Comparison of ENCODE assay signal across 7 mouse cellular contexts in genomic region chr17:15826928-15827327, GRCm38 (mm10). TPM values are rescaled to one million over a fixed set of nuclear protein-coding genes. Genes with fewer than 3 reads are reported as not detected.
A peak's percentile ranks its signal among the peaks of the same experiment; 100 is the strongest.
DNase-seq lines count a peak whose midpoint lies in the region; ATAC-seq and TF ChIP-seq lines count a peak whose summit lies in the region.

No protein-coding gene starts in this region.

- H3K9me3 ChIP-seq in forebrain, postnatal 0 days (ENCODE audit: low read length) = no peaks in the 10 kb centered on the region

- peak; percentile 12 for DNase-seq in left cerebral cortex, postnatal 4 days
- DNase-seq in left cerebral cortex, adult 11 months (ENCODE audit: low spot score) = no peak
- peak; percentile 42 to 50 for DNase-seq in cerebellum, postnatal 14 days
- no peak for DNase-seq in forebrain, postnatal 0 days
- no peak for DNase-seq in gastrocnemius, adult 8-10 months (ENCODE audit: low spot score in 2 of 2)
- DNase-seq in left cerebral cortex, adult 9 months (ENCODE audit: low spot score in 2 of 2) = no peak

- H3K4me3 ChIP-seq in forebrain, postnatal 0 days (ENCODE audit: low read depth, low read length) = peak overlapping the region; percentile 87
- peak overlapping the region; percentile 56 for H3K4me3 ChIP-seq in macrophage (ENCODE audit: inconsistent target)

- peak overlapping the region; percentile 93; the same call in 1 of the 2 replicates for H3K9ac ChIP-seq in forebrain, postnatal 0 days

- peak; percentile 5 for ATAC-seq in forebrain, postnatal 0 days

- H3K79me2 ChIP-seq in macrophage (ENCODE audit: inconsistent target) = peaks cover 37% of the 10 kb centered on the region

- no peak for TF ChIP-seq CTCF in forebrain, postnatal 0 days (IDR thresholded peaks at IDR 0.05; ENCODE audit: low read depth)

- WGBS in forebrain, postnatal 0 days = under 1% methylated on average over 18 of the region's 18 CpGs
- WGBS in macrophage (ENCODE audit: missing documents) = 17% methylated on average over 18 of the region's 18 CpGs

- no peaks in the 10 kb centered on the region for H3K27me3 ChIP-seq in forebrain, postnatal 0 days (ENCODE audit: insufficient read depth, low read length)

- peak overlapping the region; percentile 79 for H3K4me2 ChIP-seq in forebrain, postnatal 0 days (ENCODE audit: low read depth)

- peaks cover 31% of the 10 kb centered on the region for H3K4me1 ChIP-seq in forebrain, postnatal 0 days (ENCODE audit: insufficient read depth)

- H3K36me3 ChIP-seq in forebrain, postnatal 0 days (ENCODE audit: insufficient read depth) = no peaks in the 10 kb centered on the region
- H3K36me3 ChIP-seq in macrophage (ENCODE audit: inconsistent target) = no peaks in the 10 kb centered on the region

- peak overlapping the region; percentile 59 for H3K27ac ChIP-seq in forebrain, postnatal 0 days (ENCODE audit: low read depth, low read length)
- peak overlapping the region; percentile 31; the same call in 1 of the 2 replicates for H3K27ac ChIP-seq in macrophage

- intact Hi-C loops in left cerebral cortex, postnatal 4 days (cut with DNase I) = loop anchor here (5.0 kb wide), 1 partner anchor 840 kb away; no protein-coding TSS in a partner anchor

RNA-seq across cellular contexts. Expression of gene Rgmb, which starts 3.9 kb away (rescaled TPM):
- 100 to 1,000 TPM in 1 of 2 experiments, 10 to 100 TPM in 1; 87.3 to 108 TPM for total RNA-seq in left cerebral cortex, postnatal 4 days (2021)
- 64.7 and 81.4 TPM in 2 replicates for total RNA-seq in forebrain, postnatal 0 days (2014; rRNA removed)
- polyA plus RNA-seq in forebrain, postnatal 0 days (2015; fragmentation: Nextera tagmentation; extraction: Ambion mirVana) = 40.6 and 48.1 TPM in 2 replicates
- total RNA-seq in macrophage (2018; cell fraction: chromatin; rRNA removed) = 10 to 100 TPM in 17 of 26 experiments, 1 to 10 TPM in 9; 2.2 to 30.8 (median 16.0) TPM
- total RNA-seq in macrophage (2018; cell fraction: cytosol; rRNA removed) = 10 to 100 TPM in 14 of 26 experiments, 1 to 10 TPM in 12; 6.2 to 15.4 (median 10.2) TPM
- total RNA-seq in macrophage (2018; cell fraction: nucleus; rRNA removed) = 10 to 100 TPM in 21 of 26 experiments, 1 to 10 TPM in 5; 5.9 to 34.9 (median 16.9) TPM
- 4.9 to 9.8 TPM (median 7.0 TPM) in 3 replicates for polyA plus RNA-seq in macrophage (2018)
- 10 to 100 TPM; 36.9 to 46.0 (median 41.8) TPM for total RNA-seq in gastrocnemius, adult 8-10 months (2022)

Comparison
In these comparisons a context has a peak if more than half of its experiments do, and no peak if none do; other contexts are left out.
1. DNase-seq: peak in left cerebral cortex, postnatal 4 days (single experiment) and cerebellum, postnatal 14 days (2 of 2); none in left cerebral cortex, adult 11 months (single experiment), forebrain, postnatal 0 days (single experiment), gastrocnemius, adult 8-10 months (0 of 2) and left cerebral cortex, adult 9 months (0 of 2).